Mouse (Mus musculus) left cerebral cortex, postnatal 4 days (tissue): Measurements from ENCODE around the gene Cwc25. TPM values are rescaled to one million over a fixed set of nuclear protein-coding genes. Genes with fewer than 3 reads are reported as not detected.
A peak's percentile ranks its signal among the peaks of the same experiment; 100 is the strongest.
"Not testable (repeated sequence)": the region's sequence is repeated elsewhere in the genome, so short reads cannot be mapped to it uniquely, and the experiment has no call there.

Source experiments
- DNase-seq: peaks from one replicate; pipeline ENCODE4 v3.0.0-alpha.2; 2022
- intact Hi-C: fragments of 180-260 bp; cut with DNase I; formaldehyde crosslinking; loops from one replicate; pipeline ENCODE4 v1.15.1; 2025
- total RNA-seq, 2 experiments: library from RNA; stranded (reverse); gene quantifications; 2 replicates each; pipeline ENCODE4 v1.2.3; 2021

Cwc25 gene
- total RNA-seq, 2 experiments from 2014 or later: 17.6 to 20.4 TPM

DNA sequence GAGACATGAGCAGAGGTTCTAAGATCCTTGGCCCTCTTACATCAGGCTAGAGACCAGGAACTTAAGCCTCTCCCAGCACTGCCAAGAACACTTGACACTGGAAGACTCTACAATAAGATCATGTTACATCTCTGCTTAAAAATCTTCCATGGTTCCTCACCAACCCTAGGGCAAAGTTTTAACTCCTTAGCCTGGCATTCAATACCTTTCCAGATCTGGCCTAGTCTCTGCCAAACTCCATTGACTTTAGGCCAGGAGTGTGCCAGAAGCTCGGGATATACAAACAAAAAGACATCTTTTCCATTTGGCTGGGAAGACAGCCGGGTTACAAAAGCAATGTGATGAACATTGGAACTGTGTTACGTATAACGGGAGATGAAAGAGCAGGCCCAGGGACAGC lies 28.8 kb downstream of the Cwc25 start:
- intact Hi-C loops: no loop called here
- no peak for DNase-seq

GRCm38 (mm10) chr11:97736645-97737044 lies 29.7 kb downstream of the Cwc25 start:
- intact Hi-C loops: no loop called here
- DNase-seq: no peak

GRCm38 (mm10) chr11:97734810-97735209 lies 31.5 kb downstream of the Cwc25 start:
- intact Hi-C loops, DNase-seq: not testable (repeated sequence)

GRCm38 (mm10) chr11:97733689-97734088 lies 32.7 kb downstream of the Cwc25 start:
- intact Hi-C loops: no loop called here
- DNase-seq: no peak

- DNase-seq: no peak
- intact Hi-C loops: no loop called here
Measured at GRCm38 (mm10) chr11:97728730-97729129, 37.6 kb downstream of the Cwc25 start.

DNA sequence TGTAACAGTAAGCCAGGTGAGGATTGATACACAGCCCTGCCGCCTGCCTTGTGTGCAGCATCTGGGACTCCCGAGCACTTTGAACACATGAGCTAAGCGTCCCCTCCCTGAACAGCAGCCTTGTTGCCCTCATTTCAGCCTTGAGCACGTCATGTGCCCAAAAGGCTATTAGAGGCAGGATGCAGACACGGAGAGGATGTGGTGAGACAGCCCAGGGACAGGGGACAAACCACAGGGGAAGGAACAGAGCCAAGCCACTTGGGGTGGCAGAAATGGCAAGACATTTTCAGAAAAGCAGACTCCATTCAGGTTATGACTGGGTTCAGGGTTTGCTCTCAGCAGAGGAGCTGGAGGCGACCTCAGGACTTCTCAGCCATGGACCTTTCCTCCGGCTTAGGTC lies 38.0 kb downstream of the Cwc25 start:
- DNase-seq: no peak
- intact Hi-C loops: no loop called here

DNA sequence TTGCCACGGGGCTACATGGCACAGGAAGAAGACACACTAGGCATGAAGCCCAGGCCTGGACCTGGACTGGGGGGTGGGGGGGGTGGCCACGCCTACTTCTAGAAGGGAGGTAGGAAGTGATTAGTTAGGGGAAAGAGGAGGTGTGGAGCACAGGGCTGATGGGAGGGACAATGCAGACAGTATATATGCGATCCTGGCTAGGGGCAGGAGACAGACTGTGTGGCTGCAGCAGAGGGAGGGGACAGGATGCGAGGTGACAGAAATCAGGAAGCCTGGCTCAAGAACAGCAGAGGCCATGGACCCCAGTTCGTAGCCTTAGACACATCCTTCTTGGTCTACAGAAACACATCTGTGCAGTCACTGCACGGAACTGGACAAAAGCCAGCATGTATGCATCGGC lies 42.6 kb downstream of the Cwc25 start:
- intact Hi-C loops: no loop called here
- no peak for DNase-seq

GRCm38 (mm10) chr11:97721338-97721737 lies 45.0 kb downstream of the Cwc25 start:
- DNase-seq: no peak
- intact Hi-C loops: no loop called here

GRCm38 (mm10) chr11:97719041-97719440 lies 47.3 kb downstream of the Cwc25 start:
- DNase-seq: no peak
- intact Hi-C loops: no loop called here

- DNase-seq: no peak
- intact Hi-C loops: no loop called here
Measured at GRCm38 (mm10) chr11:97718281-97718860, 48.0 kb downstream of the Cwc25 start.

DNA sequence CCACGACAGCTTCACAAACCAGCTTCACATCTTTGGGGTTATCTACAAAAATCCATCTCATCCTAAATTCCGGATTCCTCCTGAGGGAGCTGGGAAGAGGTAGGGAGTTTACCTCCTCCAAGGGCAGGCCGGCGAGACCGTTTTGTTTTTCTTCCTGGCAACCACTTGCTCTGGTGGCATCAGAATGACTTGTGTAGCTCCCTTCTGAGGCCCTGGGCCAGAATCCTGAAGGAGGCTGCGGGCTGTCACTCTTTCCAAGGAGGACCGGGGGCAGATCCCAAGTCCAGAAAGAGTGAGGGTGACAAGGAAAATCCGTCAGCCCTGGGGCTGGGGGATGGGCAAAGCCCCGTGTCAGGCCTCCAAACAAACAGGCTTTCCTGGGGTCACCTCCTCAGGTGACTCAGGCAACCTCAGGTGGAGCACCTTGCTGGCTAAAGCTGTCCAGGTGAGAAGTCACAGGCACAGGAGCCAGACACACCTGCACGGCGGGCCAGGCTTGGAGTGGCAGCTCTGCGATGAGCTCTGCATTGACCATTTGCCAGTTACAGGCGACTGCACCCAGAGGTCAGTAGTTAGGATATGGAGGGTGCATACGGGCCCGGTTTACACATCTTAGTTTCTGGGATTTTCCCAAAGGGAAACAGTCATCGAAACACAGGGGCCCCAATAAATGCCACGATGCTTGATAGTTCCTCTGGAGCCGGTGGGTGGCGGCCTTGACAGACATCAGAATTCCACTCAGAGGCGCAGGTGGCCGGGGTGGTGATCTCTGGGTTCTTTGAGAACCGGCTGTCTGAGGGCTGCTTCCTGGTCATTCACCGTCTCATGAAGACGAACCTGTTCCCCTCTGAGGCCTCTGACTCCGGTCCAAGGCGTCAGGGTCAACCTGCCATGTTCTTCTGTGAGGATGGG lies 48.7 kb downstream of the Cwc25 start:
- intact Hi-C loops: no loop called here

DNA sequence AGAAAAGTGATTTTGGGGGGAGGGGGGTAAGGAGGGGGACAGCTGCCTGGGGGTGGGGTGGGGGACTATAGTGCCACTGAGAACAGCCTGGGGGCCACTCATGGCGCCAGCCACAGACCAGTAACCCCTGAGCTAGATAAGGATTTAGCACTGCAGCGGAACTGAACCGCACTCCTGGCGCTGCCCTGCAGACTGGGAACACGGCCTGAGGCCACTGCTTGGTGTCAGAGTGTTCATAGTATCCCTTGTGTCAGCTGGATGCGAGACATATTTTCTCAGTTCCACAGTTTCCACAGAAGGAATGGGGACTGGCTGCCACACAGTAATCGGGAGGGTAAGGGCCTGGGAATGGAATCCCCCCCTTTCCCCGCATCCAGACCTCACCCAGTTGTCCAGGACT lies 50.3 kb downstream of the Cwc25 start:
- DNase-seq: no peak
- intact Hi-C loops: no loop called here

More for the DNA sequence above, 48.7 kb downstream of the Cwc25 start:
- DNase-seq: no peak

- no peak for DNase-seq
- intact Hi-C loops: no loop called here
Measured at GRCm38 (mm10) chr11:97714784-97715760, 51.3 kb downstream of the Cwc25 start.

DNA sequence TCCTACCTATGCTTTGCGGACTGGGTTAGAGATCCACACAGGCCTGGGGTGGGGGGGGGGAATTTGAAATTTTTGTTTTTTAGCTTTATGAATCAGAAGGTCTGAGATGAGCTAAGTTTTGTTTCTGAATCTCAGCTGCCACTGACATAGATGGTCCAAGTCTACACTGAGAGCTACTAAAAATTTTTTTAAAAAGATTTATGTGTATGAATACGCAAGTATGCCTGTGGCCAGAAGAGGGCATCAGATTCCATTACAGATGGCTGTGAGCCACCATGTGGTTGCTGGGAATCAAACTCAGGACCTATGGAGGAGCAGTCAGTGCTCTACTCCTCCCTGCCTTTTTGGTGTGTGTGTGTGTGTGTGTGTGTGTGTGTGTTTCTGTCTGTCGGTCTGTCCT lies 52.0 kb downstream of the Cwc25 start:
- DNase-seq: no peak
- intact Hi-C loops: no loop called here

GRCm38 (mm10) chr11:97713896-97714295 lies 52.5 kb downstream of the Cwc25 start:
- intact Hi-C loops: no loop called here
- no peak for DNase-seq

- intact Hi-C loops: no loop called here
- no peak for DNase-seq
Measured at GRCm38 (mm10) chr11:97712286-97712685, 54.1 kb downstream of the Cwc25 start.

GRCm38 (mm10) chr11:97711200-97711900 lies 55.0 kb downstream of the Cwc25 start:
- no peak for DNase-seq
- intact Hi-C loops: no loop called here

GRCm38 (mm10) chr11:97710067-97710466 lies 56.3 kb downstream of the Cwc25 start:
- intact Hi-C loops, DNase-seq: not testable (repeated sequence)

- intact Hi-C loops: no loop called here
- peak; percentile 99 for DNase-seq
Measured at GRCm38 (mm10) chr11:97703039-97703826, 63.1 kb downstream of the Cwc25 start, which contains the start of gene Psmb3. Gene Psmb3, plus strand, starts transcription at chr11:97703399.

GRCm38 (mm10) chr11:97702393-97702745 lies 64.0 kb downstream of the Cwc25 start:
- peak; percentile 86 for DNase-seq
- intact Hi-C loops: no loop called here
